Mouse (Mus musculus): ENCODE data around the gene Gm38394. TPM values are rescaled to one million over a fixed set of nuclear protein-coding genes. Genes with fewer than 3 reads are reported as not detected.

The Gm38394 gene
- polyA plus RNA-seq, 1 experiment from 2014 or later = 3.7 TPM

DNA sequence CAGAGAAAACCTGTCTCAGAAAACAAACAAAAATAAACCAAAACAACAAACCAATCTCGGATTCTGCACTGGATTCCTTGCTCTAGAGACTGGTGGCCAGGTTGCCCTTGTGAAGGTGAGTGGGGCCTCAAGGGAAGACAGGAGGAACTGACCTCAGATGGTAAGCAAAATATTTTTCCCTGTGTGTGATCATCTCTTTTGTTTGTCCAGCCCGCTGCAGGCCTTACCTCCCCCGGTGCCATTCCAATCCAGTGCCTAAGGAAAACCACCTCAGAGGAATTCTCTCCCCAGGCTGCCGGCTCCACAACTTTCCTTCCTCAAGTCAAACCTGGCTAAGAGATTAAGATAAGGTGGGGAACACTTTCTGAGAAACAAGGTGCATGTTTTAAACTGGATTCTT, 31.1 kb upstream of the Gm38394 start:
- Histone ChIP-seq H3K9ac (replicated peaks; ENCODE audit: low read depth, low read length) (no peak overlapping the region), H3K4me2 (ENCODE audit: low read length) (no peak overlapping the region), H3K4me1 (replicated peaks; ENCODE audit: control insufficient read depth, insufficient read depth, low read length) (peaks cover 8% of the 10 kb centered on the region), H3K36me3 (ENCODE audit: control insufficient read depth, insufficient read depth) (no peaks in the 10 kb centered on the region), H3K9me3 (ENCODE audit: control insufficient read depth, low read length) (no peaks in the 10 kb centered on the region), H3K4me3 (replicated peaks; ENCODE audit: low read length) (no peak overlapping the region), H3K27ac (ENCODE audit: low read length) (no peak overlapping the region), H3K27me3 (replicated peaks; ENCODE audit: control insufficient read depth, insufficient read depth, low read length) (no peaks in the 10 kb centered on the region)
- ATAC-seq = no peak
- 33% methylated on average over 4 of the region's 4 CpGs for WGBS

- Histone ChIP-seq H3K9me3 (ENCODE audit: control insufficient read depth, low read length) (no peaks in the 10 kb centered on the region), H3K9ac (replicated peaks; ENCODE audit: low read depth, low read length) (no peak overlapping the region), H3K36me3 (ENCODE audit: control insufficient read depth, insufficient read depth) (no peaks in the 10 kb centered on the region), H3K4me2 (ENCODE audit: low read length) (no peak overlapping the region), H3K4me3 (replicated peaks; ENCODE audit: low read length) (no peak overlapping the region), H3K4me1 (replicated peaks; ENCODE audit: control insufficient read depth, insufficient read depth, low read length) (peaks cover 6% of the 10 kb centered on the region), H3K27me3 (replicated peaks; ENCODE audit: control insufficient read depth, insufficient read depth, low read length) (no peaks in the 10 kb centered on the region), H3K27ac (ENCODE audit: low read length) (no peak overlapping the region)
- 93% methylated on average over 6 of the region's 6 CpGs for WGBS
- no peak for ATAC-seq
These were observed 29.9 kb upstream of the Gm38394 start for GRCm38 (mm10) chr1:133691046-133691445.

DNA sequence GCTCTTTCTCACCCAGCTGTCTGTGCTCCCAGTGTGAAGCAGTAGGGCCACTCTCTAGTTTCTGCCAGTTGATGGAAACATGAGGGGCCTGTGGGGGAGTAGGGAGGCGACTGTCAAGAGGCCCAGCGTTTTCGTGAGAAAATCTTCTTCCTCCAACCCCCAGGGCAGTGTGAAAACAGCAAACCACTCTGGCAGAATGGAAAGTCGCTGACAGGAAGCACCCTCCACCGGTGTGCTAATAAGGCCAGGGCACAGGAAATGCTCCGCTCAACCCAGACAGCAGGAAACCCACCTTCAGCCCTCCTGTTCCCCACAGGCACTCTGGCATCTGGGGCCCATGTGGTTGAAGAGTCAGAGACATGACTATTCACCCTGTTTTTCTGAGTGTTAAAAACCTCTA, 28.8 kb upstream of the Gm38394 start, which contains the start of gene Lax1:
TSS of gene Lax1 (minus strand) at position 212 of the 400 bp plus-strand sequence.
- Histone ChIP-seq H3K9me3 (ENCODE audit: control insufficient read depth, low read length) (no peaks in the 10 kb centered on the region), H3K4me1 (replicated peaks; ENCODE audit: control insufficient read depth, insufficient read depth, low read length) (no peaks in the 10 kb centered on the region), H3K27me3 (replicated peaks; ENCODE audit: control insufficient read depth, insufficient read depth, low read length) (no peaks in the 10 kb centered on the region), H3K9ac (replicated peaks; ENCODE audit: low read depth, low read length) (no peak within 1 kb of the TSS), H3K36me3 (ENCODE audit: control insufficient read depth, insufficient read depth) (no peaks in the 10 kb centered on the region), H3K4me3 (replicated peaks; ENCODE audit: low read length) (no peak within 1 kb of the TSS), H3K27ac (ENCODE audit: low read length) (no peak within 1 kb of the TSS), H3K4me2 (ENCODE audit: low read length) (no peak within 1 kb of the TSS)
- WGBS = 75% methylated on average over 6 of the region's 6 CpGs
- no peak for ATAC-seq

- Histone ChIP-seq H3K9ac (replicated peaks; ENCODE audit: low read depth, low read length) (no peak overlapping the region), H3K4me1 (replicated peaks; ENCODE audit: control insufficient read depth, insufficient read depth, low read length) (no peaks in the 10 kb centered on the region), H3K27ac (ENCODE audit: low read length) (no peak overlapping the region), H3K4me2 (ENCODE audit: low read length) (no peak overlapping the region), H3K36me3 (ENCODE audit: control insufficient read depth, insufficient read depth) (no peaks in the 10 kb centered on the region), H3K9me3 (ENCODE audit: control insufficient read depth, low read length) (no peaks in the 10 kb centered on the region; the same call in 1 of the 2 replicates), H3K4me3 (replicated peaks; ENCODE audit: low read length) (no peak overlapping the region), H3K27me3 (replicated peaks; ENCODE audit: control insufficient read depth, insufficient read depth, low read length) (no peaks in the 10 kb centered on the region)
- no peak for ATAC-seq
- 80% methylated on average over 7 of the region's 7 CpGs for WGBS
These were observed 27.2 kb upstream of the Gm38394 start for GRCm38 (mm10) chr1:133688301-133688700.

- H3K4me1 ChIP-seq (replicated peaks; ENCODE audit: control insufficient read depth, insufficient read depth, low read length) = no peaks in the 10 kb centered on the region
- H3K36me3 ChIP-seq (ENCODE audit: control insufficient read depth, insufficient read depth) = no peaks in the 10 kb centered on the region
- WGBS = 80% methylated on average over 10 of the region's 10 CpGs
- no peak overlapping the region for H3K27ac ChIP-seq (ENCODE audit: low read length)
- H3K4me3 ChIP-seq (replicated peaks; ENCODE audit: low read length) = no peak overlapping the region
- no peak for ATAC-seq
- no peaks in the 10 kb centered on the region for H3K27me3 ChIP-seq (replicated peaks; ENCODE audit: control insufficient read depth, insufficient read depth, low read length)
- H3K9ac ChIP-seq (replicated peaks; ENCODE audit: low read depth, low read length) = no peak overlapping the region
- H3K4me2 ChIP-seq (ENCODE audit: low read length) = no peak overlapping the region
- no peaks in the 10 kb centered on the region; the same call in 1 of the 2 replicates for H3K9me3 ChIP-seq (ENCODE audit: control insufficient read depth, low read length)
These were observed 24.8 kb upstream of the Gm38394 start for GRCm38 (mm10) chr1:133685749-133686519.

- Histone ChIP-seq H3K4me1 (replicated peaks; ENCODE audit: control insufficient read depth, insufficient read depth, low read length) (no peaks in the 10 kb centered on the region), H3K4me2 (ENCODE audit: low read length) (no peak overlapping the region), H3K36me3 (ENCODE audit: control insufficient read depth, insufficient read depth) (no peaks in the 10 kb centered on the region), H3K9ac (replicated peaks; ENCODE audit: low read depth, low read length) (no peak overlapping the region), H3K4me3 (replicated peaks; ENCODE audit: low read length) (no peak overlapping the region), H3K27me3 (replicated peaks; ENCODE audit: control insufficient read depth, insufficient read depth, low read length) (no peaks in the 10 kb centered on the region), H3K9me3 (ENCODE audit: control insufficient read depth, low read length) (no peaks in the 10 kb centered on the region), H3K27ac (ENCODE audit: low read length) (no peak overlapping the region)
- ATAC-seq = no peak
- 73% methylated on average over 3 of the region's 3 CpGs for WGBS
These were observed 10.7 kb upstream of the Gm38394 start for GRCm38 (mm10) chr1:133671801-133672200.

- no peak overlapping the region for H3K4me3 ChIP-seq (replicated peaks; ENCODE audit: low read length)
- 96% methylated on average over 3 of the region's 3 CpGs for WGBS
- H3K27ac ChIP-seq (ENCODE audit: low read length) = no peak overlapping the region
- H3K27me3 ChIP-seq (replicated peaks; ENCODE audit: control insufficient read depth, insufficient read depth, low read length) = no peaks in the 10 kb centered on the region
- no peaks in the 10 kb centered on the region for H3K9me3 ChIP-seq (ENCODE audit: control insufficient read depth, low read length)
- no peak overlapping the region for H3K4me2 ChIP-seq (ENCODE audit: low read length)
- no peak for ATAC-seq
- H3K36me3 ChIP-seq (ENCODE audit: control insufficient read depth, insufficient read depth) = no peaks in the 10 kb centered on the region
- H3K9ac ChIP-seq (replicated peaks; ENCODE audit: low read depth, low read length) = no peak overlapping the region
- H3K4me1 ChIP-seq (replicated peaks; ENCODE audit: control insufficient read depth, insufficient read depth, low read length) = no peaks in the 10 kb centered on the region
These were observed 10.1 kb upstream of the Gm38394 start for GRCm38 (mm10) chr1:133671266-133671665.

GRCm38 (mm10) chr1:133670776-133671175, 9.7 kb upstream of the Gm38394 start:
- Histone ChIP-seq H3K9me3 (ENCODE audit: control insufficient read depth, low read length) (no peaks in the 10 kb centered on the region), H3K27me3 (replicated peaks; ENCODE audit: control insufficient read depth, insufficient read depth, low read length) (no peaks in the 10 kb centered on the region), H3K27ac (ENCODE audit: low read length) (no peak overlapping the region), H3K4me1 (replicated peaks; ENCODE audit: control insufficient read depth, insufficient read depth, low read length) (no peaks in the 10 kb centered on the region), H3K4me2 (ENCODE audit: low read length) (no peak overlapping the region), H3K4me3 (replicated peaks; ENCODE audit: low read length) (no peak overlapping the region), H3K36me3 (ENCODE audit: control insufficient read depth, insufficient read depth) (no peaks in the 10 kb centered on the region), H3K9ac (replicated peaks; ENCODE audit: low read depth, low read length) (no peak overlapping the region)
- no peak for ATAC-seq
- WGBS = 88% methylated on average over 6 of the region's 6 CpGs

DNA sequence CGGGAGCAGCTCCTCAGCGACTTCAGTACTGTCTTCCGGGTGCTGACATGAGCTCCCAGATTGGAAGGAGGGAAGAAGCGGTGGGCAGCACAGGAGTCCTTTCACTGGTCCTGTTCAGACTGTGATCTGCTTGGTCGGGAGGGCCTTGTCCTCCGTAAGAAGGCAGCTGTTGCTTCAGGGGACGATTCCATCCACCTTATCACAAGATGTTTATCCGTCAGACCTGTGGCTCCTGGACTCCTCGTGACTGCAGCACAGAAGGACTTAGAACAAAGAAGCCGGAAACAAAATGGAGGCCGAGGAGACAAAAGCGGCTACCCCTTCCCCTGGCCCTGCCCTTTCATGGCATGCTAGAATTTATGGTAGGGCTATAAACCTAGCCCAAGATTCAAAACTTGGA, 9.1 kb upstream of the Gm38394 start:
- WGBS = 82% methylated on average over 12 of the region's 12 CpGs
- no peak overlapping the region for H3K4me2 ChIP-seq (ENCODE audit: low read length)
- no peaks in the 10 kb centered on the region for H3K27me3 ChIP-seq (replicated peaks; ENCODE audit: control insufficient read depth, insufficient read depth, low read length)
- ATAC-seq = no peak
- no peaks in the 10 kb centered on the region for H3K36me3 ChIP-seq (ENCODE audit: control insufficient read depth, insufficient read depth)
- H3K9me3 ChIP-seq (ENCODE audit: control insufficient read depth, low read length) = no peaks in the 10 kb centered on the region
- H3K9ac ChIP-seq (replicated peaks; ENCODE audit: low read depth, low read length) = no peak overlapping the region
- H3K27ac ChIP-seq (ENCODE audit: low read length) = no peak overlapping the region
- H3K4me1 ChIP-seq (replicated peaks; ENCODE audit: control insufficient read depth, insufficient read depth, low read length) = no peaks in the 10 kb centered on the region
- H3K4me3 ChIP-seq (replicated peaks; ENCODE audit: low read length) = no peak overlapping the region
